Mouse (Mus musculus): ENCODE results near the gene Pde11a.
"Not testable (repeated sequence)": the region's sequence is repeated elsewhere in the genome, so short reads cannot be mapped to it uniquely, and the experiment has no call there.

The Pde11a gene

DNA sequence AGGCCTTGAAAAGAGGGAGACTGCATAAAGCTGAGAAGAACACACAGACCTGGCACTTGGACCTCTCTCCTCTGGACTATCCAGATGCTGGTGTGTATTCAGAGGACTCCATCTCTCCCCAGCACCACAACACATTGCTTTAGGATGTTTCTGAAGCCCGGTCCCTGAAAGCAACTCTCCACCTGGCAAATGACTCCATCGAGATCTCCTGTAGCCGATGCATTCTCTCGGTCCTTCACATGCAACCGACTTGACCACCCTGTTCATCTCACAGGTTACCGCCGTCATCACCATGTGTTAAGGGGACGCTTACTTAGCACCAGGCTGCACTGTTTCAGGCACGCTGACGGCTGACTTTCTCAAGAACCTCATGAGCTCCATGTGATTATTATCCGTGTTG, 343.7 kb downstream of the Pde11a start:
- CTCF ChIA-PET, result no interaction called here

DNA sequence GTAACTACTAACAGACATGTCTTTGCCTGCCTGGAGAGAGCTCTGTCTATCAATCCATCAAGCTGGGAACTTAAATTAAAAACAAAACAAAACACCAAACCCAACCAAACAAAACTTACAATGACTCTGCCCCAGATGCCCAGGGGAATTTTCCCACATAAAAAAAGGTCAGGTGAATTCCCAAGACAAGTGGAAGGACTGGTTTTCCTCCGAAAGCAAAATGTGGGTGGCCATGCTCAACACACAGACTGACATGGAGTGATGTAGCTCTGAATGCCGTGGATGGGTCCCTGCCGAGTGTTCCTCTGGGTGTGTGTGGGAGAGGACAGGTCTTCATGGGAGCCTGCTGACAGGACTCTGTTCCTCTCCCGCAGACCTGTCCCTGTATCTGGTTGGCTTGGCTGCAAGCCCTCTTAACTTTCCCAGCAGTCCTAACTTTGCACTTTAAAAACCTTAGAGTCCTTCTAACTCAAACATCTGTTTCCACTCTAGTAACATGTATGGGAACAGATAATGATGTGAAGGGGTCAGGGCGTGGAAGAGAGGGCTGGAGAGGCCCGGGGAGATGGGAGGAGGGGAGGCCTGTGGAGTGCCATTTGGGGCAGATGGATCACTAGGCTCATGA, 346.9 kb downstream of the Pde11a start:
- CTCF ChIA-PET, result no interaction called here

DNA sequence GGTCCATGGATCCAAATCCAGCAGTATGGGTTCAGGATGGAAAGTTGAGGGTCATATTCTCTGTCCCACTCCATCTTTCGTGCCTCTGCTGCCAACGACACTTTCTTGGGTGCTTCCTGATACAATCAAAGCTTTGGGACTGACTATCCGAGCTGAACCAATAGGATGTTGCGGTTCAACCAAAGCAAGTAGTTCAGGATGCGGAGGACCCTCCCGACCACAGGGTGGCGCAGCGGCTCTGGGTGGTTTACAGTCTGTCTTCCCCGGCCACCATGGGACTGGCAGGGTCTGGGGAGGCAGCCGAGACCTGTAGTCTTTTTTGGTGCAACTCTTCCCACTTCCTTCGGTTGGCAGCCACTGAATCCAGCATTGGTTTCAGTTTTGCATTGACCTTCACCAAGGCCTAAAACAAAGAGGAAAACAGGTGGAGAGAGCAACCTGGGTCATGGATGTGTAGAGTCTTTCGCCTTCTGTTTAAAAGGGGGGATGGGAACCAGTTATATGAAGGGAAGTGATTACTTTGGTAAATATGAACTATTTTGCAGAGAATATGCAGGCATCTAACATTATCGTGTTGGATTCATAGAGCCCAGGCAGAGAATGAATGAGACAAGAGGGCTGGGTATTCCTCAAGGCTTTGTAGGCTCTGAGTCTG, 347.6 kb downstream of the Pde11a start:
- CTCF ChIA-PET, result no interaction called here

GRCm38 (mm10) chr2:75989694-75990093, 348.9 kb downstream of the Pde11a start:
- CTCF ChIA-PET, result no interaction called here

GRCm38 (mm10) chr2:75988779-75989363, 349.7 kb downstream of the Pde11a start:
- CTCF ChIA-PET, result no interaction called here

DNA sequence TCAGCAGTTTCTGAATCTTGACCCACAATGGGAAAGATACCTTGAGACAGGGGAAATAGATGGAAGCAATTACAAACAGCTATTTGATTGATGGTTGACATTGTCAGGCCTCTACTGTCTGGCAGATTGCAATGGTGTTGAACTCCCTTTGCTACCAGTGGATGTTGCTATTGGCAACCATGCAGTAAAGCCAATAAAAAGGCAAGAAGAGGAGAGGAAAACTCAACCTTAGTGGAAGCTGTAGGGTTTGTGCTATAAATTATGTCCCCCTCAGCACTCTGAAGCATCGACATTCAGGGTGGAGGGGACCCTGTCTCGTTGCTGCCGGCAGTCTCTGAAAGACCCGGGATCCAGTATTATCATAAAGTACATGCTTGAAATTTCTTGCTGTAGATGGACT, 350.2 kb downstream of the Pde11a start:
- CTCF ChIA-PET, result no interaction called here

- CTCF ChIA-PET, result no interaction called here
Observed at GRCm38 (mm10) chr2:75987739-75988138, 350.8 kb downstream of the Pde11a start.

DNA sequence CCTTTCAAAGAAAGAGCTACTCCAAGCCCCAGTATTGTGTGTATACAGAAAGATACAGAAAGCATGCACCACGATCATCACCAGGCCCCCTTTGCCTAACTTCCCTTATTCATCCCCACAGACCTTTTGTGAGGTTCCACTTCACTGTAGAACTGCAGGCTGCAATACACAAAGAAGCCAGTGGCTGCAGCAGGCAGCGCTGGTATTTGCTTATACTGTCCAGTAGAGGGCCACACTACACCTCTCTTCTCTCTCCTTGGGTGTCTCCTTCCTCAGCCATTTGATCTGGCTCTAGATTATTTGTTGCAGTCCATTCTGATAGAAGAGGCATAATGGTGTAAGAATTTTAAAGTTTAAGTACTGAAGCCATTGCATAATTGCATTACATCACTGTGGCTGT, 353.4 kb downstream of the Pde11a start:
- CTCF ChIA-PET, result no interaction called here

DNA sequence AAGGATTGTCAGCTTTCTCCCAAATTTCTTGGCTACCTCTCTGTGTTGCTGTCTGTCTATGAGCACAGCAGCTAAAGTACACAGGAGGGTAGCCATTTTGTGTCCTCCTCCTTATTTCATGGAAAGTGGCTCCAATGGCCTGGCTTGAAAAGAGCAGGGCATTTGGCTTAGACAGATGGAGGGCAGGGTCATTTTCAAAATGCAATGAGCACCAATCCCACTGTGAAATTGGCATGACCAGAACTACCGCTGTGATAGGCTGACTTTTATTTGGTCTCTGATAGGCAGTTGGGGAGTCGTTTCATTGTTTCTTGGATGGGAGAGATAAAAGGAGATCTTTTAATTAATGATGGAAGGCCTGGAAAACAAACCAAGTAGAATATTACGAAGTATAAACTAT, 354.7 kb downstream of the Pde11a start:
- CTCF ChIA-PET, result interaction anchor here (0.7 kb wide), 2 partner anchors 82 to 160 kb away, joined by 4 to 26 read pairs; no protein-coding TSS in a partner anchor

GRCm38 (mm10) chr2:75983091-75983490, 355.5 kb downstream of the Pde11a start:
- CTCF ChIA-PET, result no interaction called here

DNA sequence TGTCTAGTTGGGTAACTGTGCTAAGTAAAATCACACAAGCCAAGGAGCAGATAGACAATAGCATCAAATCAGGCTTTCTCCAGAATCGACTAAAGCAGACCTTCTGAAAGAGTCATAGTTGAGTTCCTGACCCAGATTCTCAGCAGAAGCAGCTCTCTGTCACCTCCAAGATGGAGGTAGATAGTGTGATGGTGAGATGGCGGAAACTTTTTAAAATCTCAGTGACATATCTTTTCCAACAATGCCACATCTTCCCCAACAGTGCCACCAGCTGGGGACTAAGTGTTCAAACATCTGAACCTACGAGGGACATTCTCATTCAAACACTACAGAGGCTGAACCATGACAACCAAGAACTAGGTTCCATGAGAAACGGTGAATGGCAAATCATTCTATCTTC, 355.9 kb downstream of the Pde11a start:
- CTCF ChIA-PET, result no interaction called here

GRCm38 (mm10) chr2:75981440-75982081, 357.0 kb downstream of the Pde11a start, which contains the start of gene Ttc30a1:
Gene Ttc30a1, minus strand, starts transcription at chr2:75981967.
- CTCF ChIA-PET, result not testable (repeated sequence)

- CTCF ChIA-PET, result not testable (repeated sequence)
Observed at GRCm38 (mm10) chr2:75980933-75981439, 357.6 kb downstream of the Pde11a start.

GRCm38 (mm10) chr2:75977752-75978368, 360.7 kb downstream of the Pde11a start, which contains the start of gene Ttc30a2:
Gene Ttc30a2, minus strand, starts transcription at chr2:75978170.
- CTCF ChIA-PET, result not testable (repeated sequence)

- CTCF ChIA-PET, result not testable (repeated sequence)
Observed at GRCm38 (mm10) chr2:75976070-75976469, 362.5 kb downstream of the Pde11a start.

- CTCF ChIA-PET, result interaction anchor here (1.3 kb wide), 1 partner anchor 9 kb away, joined by 3 read pairs; no protein-coding TSS in a partner anchor
Observed at GRCm38 (mm10) chr2:75974131-75974530, 364.4 kb downstream of the Pde11a start.

DNA sequence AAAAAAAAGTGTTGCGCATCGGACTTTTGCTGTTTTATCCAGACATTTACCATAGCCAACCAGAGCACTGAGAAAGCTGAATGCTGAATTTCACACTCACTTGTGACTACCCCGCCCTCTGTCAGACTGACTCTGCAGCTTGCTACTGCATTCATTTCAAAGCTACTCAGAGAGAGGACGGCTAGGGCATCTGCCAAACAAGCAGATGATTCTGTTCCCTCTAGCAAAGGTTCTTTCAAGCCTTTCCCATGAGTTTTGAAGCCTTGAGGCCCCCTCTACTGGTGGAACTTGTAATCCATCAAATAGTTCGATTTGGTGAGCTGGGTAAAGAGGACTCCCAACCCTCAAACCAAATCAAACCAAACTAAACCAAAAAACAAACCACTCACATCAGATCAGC, 373.6 kb downstream of the Pde11a start:
- CTCF ChIA-PET, result interaction anchor here (0.6 to 1.0 kb wide), 3 partner anchors 8 to 328 kb away, joined by 3 to 4 read pairs (median 3); no protein-coding TSS in a partner anchor

GRCm38 (mm10) chr2:75964512-75964911, 374.1 kb downstream of the Pde11a start:
- CTCF ChIA-PET, result interaction anchor here (0.6 to 1.0 kb wide), 3 partner anchors 9 to 327 kb away, joined by 3 to 4 read pairs (median 3); no protein-coding TSS in a partner anchor

DNA sequence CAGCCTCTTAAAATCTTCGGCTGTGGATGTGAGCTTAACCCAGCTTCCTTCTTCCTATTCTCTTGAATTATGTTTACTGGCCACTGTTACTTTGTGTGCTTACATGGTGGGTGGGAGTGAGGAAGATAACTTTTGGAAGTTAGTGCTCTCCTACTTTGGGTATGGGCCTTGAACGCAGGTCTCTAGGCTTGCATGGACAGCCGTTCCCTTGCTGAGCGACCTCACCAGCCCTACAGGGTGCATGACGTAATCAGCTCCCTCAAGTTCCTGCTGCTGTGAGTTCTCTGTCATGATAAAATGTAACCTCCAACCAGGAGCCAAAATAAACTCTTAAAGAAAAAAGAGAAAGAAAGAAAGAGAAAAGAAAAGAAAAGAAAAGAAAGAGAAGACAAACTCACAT, 374.5 kb downstream of the Pde11a start:
- CTCF ChIA-PET, result interaction anchor here (0.6 to 1.0 kb wide), 3 partner anchors 36 to 78 kb away, joined by 3 to 5 read pairs (median 4); no protein-coding TSS in a partner anchor

- CTCF ChIA-PET, result interaction anchor here (0.7 kb wide), 1 partner anchor 35 kb away, joined by 3 read pairs; no protein-coding TSS in a partner anchor
Observed at GRCm38 (mm10) chr2:75963211-75963840, 375.2 kb downstream of the Pde11a start.

All from spleen, embryonic (tissue).